ENCODE assay signal across 8 mouse cellular contexts in genomic region chrX:47992606-47993005, GRCm38 (mm10). TPM values are rescaled to one million over a fixed set of nuclear protein-coding genes. Genes with fewer than 3 reads are reported as not detected.
DNase-seq lines count a peak whose midpoint lies in the region; ATAC-seq and TF ChIP-seq lines count a peak whose summit lies in the region.

No protein-coding gene starts in this region.

- WGBS in embryonic facial prominence, embryonic 12.5 days, result 15% methylated on average over 8 of the region's 8 CpGs
- WGBS in kidney, adult 2 months, result 0% methylated on average over 8 of the region's 8 CpGs
- 17% methylated on average over 8 of the region's 8 CpGs for WGBS in limb, embryonic 13.5 days
- WGBS in midbrain, embryonic 16.5 days, result 19% methylated on average over 8 of the region's 8 CpGs

- no peak for TF ChIP-seq POLR2A in kidney, adult 2 months (IDR thresholded peaks at IDR 0.05; ENCODE audit: low read depth, low read length)

- no peaks in the 10 kb centered on the region for H3K4me1 ChIP-seq in embryonic facial prominence, embryonic 12.5 days
- no peaks in the 10 kb centered on the region for H3K4me1 ChIP-seq in kidney, adult 2 months (ENCODE audit: control insufficient read depth, insufficient read depth, low read length)
- no peaks in the 10 kb centered on the region for H3K4me1 ChIP-seq in limb, embryonic 13.5 days
- no peaks in the 10 kb centered on the region for H3K4me1 ChIP-seq in midbrain, embryonic 16.5 days (ENCODE audit: control insufficient read depth, insufficient read depth, low read length)

- no peak overlapping the region for H3K27ac ChIP-seq in embryonic facial prominence, embryonic 12.5 days
- no peak overlapping the region for H3K27ac ChIP-seq in kidney, adult 2 months (ENCODE audit: insufficient read depth, low read depth, low read length)
- no peak overlapping the region for H3K27ac ChIP-seq in limb, embryonic 13.5 days
- no peak overlapping the region for H3K27ac ChIP-seq in midbrain, embryonic 16.5 days (ENCODE audit: low read length)

- H3K9me3 ChIP-seq in embryonic facial prominence, embryonic 12.5 days, result no peaks in the 10 kb centered on the region
- H3K9me3 ChIP-seq in limb, embryonic 13.5 days, result no peaks in the 10 kb centered on the region
- H3K9me3 ChIP-seq in midbrain, embryonic 16.5 days (replicated peaks; ENCODE audit: control insufficient read depth, low read length, poor library complexity, severe bottlenecking), result no peaks in the 10 kb centered on the region

- no peaks in the 10 kb centered on the region for H3K27me3 ChIP-seq in embryonic facial prominence, embryonic 12.5 days
- H3K27me3 ChIP-seq in kidney, adult 2 months (replicated peaks; ENCODE audit: control insufficient read depth, insufficient read depth, low read length), result no peaks in the 10 kb centered on the region
- H3K27me3 ChIP-seq in limb, embryonic 13.5 days, result no peaks in the 10 kb centered on the region
- H3K27me3 ChIP-seq in midbrain, embryonic 16.5 days (ENCODE audit: control insufficient read depth, insufficient read depth, low read depth, low read length), result no peaks in the 10 kb centered on the region

- DNase-seq in 416B (ENCODE audit: low read depth), result peak; percentile 60
- peak; percentile 79 for DNase-seq in adrenal gland, postnatal 14 days
- peak; percentile 73 for DNase-seq in heart, adult 8-10 months (ENCODE audit: low spot score)
- peak; percentile 68 for DNase-seq in kidney, adult 2 months
- DNase-seq in spleen, postnatal 14 days (ENCODE audit: low spot score in 2 of 2), result peak; percentile 28 to 68

- H3K4me3 ChIP-seq in embryonic facial prominence, embryonic 12.5 days, result no peak overlapping the region
- no peak overlapping the region for H3K4me3 ChIP-seq in kidney, adult 2 months (ENCODE audit: insufficient read depth, low read depth, low read length)
- no peak overlapping the region for H3K4me3 ChIP-seq in limb, embryonic 13.5 days
- H3K4me3 ChIP-seq in midbrain, embryonic 16.5 days (ENCODE audit: low read depth, low read length), result no peak overlapping the region; the same call in 1 of the 2 replicates

- peak; percentile 84 for TF ChIP-seq CTCF in kidney, adult 2 months (conservative IDR thresholded peaks at IDR 0.05; ENCODE audit: insufficient read depth, insufficient read length, low read depth, low read length)

- H3K4me2 ChIP-seq in embryonic facial prominence, embryonic 12.5 days (replicated peaks), result 0 out of 2 replicates have a peak overlapping the region, but pooled peaks have one; percentile 24
- H3K4me2 ChIP-seq in limb, embryonic 13.5 days (replicated peaks), result peak overlapping the region; percentile 38
- peak overlapping the region; percentile 30; the same call in 1 of the 2 replicates for H3K4me2 ChIP-seq in midbrain, embryonic 16.5 days (ENCODE audit: low read length)

- H3K36me3 ChIP-seq in embryonic facial prominence, embryonic 12.5 days, result no peaks in the 10 kb centered on the region
- no peaks in the 10 kb centered on the region for H3K36me3 ChIP-seq in kidney, adult 2 months (ENCODE audit: control insufficient read depth, insufficient read depth, low read length)
- H3K36me3 ChIP-seq in limb, embryonic 13.5 days, result no peaks in the 10 kb centered on the region
- no peaks in the 10 kb centered on the region for H3K36me3 ChIP-seq in midbrain, embryonic 16.5 days (ENCODE audit: control insufficient read depth, insufficient read depth, low read length)

- no peak overlapping the region for H3K9ac ChIP-seq in embryonic facial prominence, embryonic 12.5 days
- H3K9ac ChIP-seq in limb, embryonic 13.5 days, result no peak overlapping the region
- no peak overlapping the region for H3K9ac ChIP-seq in midbrain, embryonic 16.5 days (ENCODE audit: low read depth, low read length)

- ATAC-seq in embryonic facial prominence, embryonic 12.5 days (ENCODE audit: insufficient number of reproducible peaks, insufficient read depth, low FRiP score, low TSS enrichment), result no peak
- no peak for ATAC-seq in limb, embryonic 13.5 days (ENCODE audit: low FRiP score, low read depth)
- peak; percentile 78 for ATAC-seq in midbrain, embryonic 16.5 days

RNA-seq across cellular contexts. Expression of gene Apln, which starts 42.0 kb away (rescaled TPM):
- total RNA-seq in adrenal gland, postnatal 14 days (2021), result 4.8 and 6.6 TPM in 2 replicates
- polyA plus RNA-seq in embryonic facial prominence, embryonic 12.5 days (2016; fragmentation: Nextera tagmentation; extraction: Ambion mirVana), result 5.7 and 6.2 TPM in 2 replicates
- total RNA-seq in heart, adult 8-10 months (2022), result 10 to 100 TPM in 2 of 4 experiments, 1 to 10 TPM in 2; 3.0 to 13.5 (median 10.0) TPM
- polyA plus RNA-seq in kidney, adult 2 months (2012; rRNA removed), result 8.1 and 10.8 TPM in 2 replicates
- 8.9 and 9.3 TPM in 2 replicates for polyA plus RNA-seq in limb, embryonic 13.5 days (2015; fragmentation: Nextera tagmentation; extraction: Ambion mirVana)
- polyA plus RNA-seq in midbrain, embryonic 16.5 days (2015; fragmentation: Nextera tagmentation; extraction: Ambion mirVana), result 4.5 and 4.6 TPM in 2 replicates
